Mouse (Mus musculus): ENCODE measurements around the gene Gm49366.

DNA sequence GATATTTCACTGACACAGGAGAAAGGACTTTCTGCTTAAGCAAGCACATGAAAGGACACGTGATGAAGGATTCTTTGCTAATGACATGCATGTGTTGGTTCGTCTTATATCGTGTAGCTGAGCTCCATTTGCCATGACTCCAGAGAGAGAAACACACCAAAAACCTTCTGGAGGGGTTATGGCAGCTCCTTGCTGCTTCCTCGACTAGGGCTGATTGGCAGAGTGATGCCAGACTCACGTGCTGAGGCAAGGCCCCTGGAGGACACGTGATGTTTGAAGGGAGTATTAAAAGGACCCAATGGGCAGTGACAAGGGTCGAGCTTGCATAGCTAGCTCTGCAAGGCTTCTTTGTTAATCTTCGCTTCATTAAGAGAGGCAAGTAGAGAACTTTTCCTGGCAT, 29.6 kb downstream of the Gm49366 start:
- TF ChIP-seq POLR2A (IDR thresholded peaks at IDR 0.05; ENCODE audit: insufficient read depth, low read depth, low read length), result no peak
- no peak for TF ChIP-seq CTCF (IDR thresholded peaks at IDR 0.05)
- no peak for TF ChIP-seq EP300 (IDR thresholded peaks at IDR 0.05; ENCODE audit: insufficient read depth, low read depth, low read length)
